Mouse (Mus musculus): ENCODE results near the gene Ppp1cb.

Ppp1cb gene

GRCm38 (mm10) chr5:32445287-32445921 is 13.2 kb upstream of the Ppp1cb start:
- peak; percentile 92 for DNase-seq

DNA sequence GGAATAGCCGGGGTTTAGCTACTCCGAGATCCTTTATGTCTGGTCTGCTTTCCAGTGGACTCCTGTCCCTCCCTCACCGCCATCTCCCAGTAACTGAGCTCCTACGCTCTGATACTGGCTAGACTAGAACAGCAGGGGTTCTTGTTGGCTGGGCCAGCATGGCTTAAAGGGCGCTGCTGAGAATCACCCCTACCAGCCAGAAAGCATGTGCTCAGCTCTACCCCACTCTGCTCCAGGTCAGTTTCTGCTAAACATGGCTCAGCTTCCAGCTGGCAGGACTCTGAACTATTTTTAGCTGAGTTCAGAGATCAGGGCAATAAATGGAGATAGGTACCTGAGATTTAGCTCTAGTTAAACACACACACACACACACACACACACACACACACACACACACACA is 12.2 kb upstream of the Ppp1cb start:
- DNase-seq = peak; percentile 54

DNA sequence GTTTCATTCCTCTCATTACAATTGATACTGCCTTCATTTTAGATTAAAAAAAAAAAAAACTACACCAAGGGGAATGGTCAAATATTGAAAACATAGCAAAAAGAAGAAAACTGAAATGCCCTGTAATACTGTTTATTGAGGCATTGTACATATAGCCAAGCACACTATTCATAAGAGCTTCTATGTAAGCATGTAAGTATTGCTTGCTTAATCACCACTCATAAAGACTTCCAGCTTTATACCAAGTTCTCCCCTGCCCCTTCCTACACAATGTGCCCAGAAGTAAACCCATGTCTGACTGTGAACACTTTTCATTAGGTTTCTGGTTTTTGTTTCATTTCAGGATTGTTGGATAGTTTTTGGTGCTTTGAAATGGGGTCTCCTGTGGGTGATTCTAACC is 11.8 kb upstream of the Ppp1cb start:
- no peak for DNase-seq

DNA sequence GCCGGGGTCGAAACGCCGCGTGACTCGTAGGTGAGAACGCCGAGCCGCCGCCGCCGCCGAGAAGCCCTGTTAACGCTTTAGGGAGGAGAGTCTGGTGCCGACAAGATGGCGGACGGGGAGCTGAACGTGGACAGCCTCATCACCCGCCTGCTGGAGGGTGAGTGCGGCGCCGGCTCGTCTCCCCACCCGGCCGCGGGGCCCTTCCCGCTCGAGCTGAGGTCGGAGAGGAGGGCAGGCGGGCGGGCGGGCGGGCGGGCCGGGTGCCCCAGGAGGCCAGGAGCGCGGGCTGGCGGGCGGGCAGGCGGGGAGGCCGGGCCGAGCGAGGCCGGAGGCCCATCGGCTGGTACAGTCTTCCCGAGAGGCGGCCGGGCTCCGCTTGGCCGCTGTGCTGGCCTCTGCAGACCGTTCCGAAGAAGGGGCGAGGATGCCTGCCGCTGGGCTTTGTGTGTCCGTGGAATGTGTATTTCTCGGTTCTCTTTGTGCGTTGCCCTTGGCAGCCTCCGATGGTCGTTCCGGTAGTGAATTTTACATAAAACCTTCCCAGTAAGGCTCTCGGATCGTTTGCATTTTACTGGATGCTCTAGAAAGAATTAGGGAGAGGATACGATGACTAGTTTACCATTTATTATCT is 723 bp downstream of the Ppp1cb start:
- no peak for DNase-seq

GRCm38 (mm10) chr5:32459882-32460751 is 1.5 kb downstream of the Ppp1cb start:
- peak; percentile 50 for DNase-seq

- no peak for DNase-seq
Measured at GRCm38 (mm10) chr5:32460973-32461372, 2.3 kb downstream of the Ppp1cb start.

DNA sequence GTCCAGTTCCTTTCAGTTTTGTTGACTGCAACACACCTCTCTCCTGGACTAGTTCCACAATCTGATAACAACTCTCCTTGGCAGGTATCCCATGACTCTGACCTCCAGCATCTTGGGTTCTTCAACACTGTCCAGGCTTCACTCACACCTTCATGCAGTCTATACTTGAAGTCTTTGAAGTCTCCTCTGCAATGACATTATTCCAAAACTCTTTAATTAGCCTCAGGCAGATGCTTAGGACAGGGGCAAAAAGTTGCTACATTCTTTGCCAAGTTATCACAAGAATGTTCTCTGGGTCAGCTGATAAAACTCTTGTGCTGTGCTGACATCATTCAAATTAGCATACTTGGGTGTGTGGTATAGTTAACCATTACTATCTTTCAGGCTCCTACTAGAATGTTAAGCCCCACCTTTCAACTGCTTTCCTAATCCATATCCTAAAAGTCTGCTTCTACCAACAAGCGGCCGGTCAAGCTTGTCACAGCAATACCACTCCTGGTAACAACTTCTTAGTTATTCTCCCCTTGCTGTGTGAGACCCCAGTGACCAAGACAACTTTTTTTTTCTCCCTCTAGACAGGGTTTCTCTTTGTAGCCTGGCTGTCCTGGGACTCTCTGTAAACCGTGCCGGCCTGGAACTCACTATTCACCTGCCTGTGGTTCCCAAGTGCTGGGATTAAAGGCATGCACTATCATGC is 13.8 kb downstream of the Ppp1cb start:
- no peak for DNase-seq

- DNase-seq = no peak
Measured at GRCm38 (mm10) chr5:32473029-32473352, 14.3 kb downstream of the Ppp1cb start.

- DNase-seq = no peak
Measured at GRCm38 (mm10) chr5:32476501-32476900, 17.9 kb downstream of the Ppp1cb start.

DNA sequence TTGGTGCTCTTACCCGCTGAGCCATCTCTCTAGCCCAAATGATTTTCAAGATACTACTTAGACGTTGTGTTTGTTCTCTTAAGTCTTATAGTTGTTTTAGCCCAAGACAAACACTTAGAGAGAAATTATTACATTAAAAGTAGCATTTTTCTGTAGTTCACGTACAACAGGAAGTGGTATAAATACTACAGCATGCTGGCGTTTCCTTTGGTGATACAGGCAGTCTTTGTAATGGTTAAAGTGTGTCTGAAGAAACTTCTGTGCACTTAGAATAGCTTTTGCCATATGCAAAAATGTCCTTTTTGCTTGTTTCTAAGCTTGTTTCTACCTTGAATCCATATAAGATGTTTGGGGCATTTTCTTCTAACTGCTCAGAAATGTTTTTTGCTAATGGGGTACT is 20.3 kb downstream of the Ppp1cb start:
- DNase-seq = no peak

DNA sequence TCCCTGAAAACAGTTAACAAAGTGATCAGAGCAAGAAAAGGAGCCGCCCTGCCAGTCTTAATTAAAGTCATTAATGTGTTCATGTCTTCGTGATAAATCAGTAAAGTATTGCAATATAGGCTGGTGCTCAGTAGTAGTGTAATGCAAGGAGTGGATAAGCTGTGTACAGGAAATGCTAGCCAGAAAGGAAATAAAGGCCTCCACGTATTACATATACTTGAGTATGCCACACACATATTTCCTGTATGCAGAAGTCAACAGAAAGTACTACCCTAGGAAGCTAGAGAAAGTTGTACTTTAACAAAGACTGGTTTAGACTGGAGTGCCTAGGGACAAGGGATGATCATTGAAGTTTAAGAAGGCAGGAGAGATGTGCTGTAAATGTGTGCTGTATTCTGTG is 26.8 kb downstream of the Ppp1cb start:
- DNase-seq = no peak

- no peak for DNase-seq
Measured at GRCm38 (mm10) chr5:32488044-32488443, 29.4 kb downstream of the Ppp1cb start.

GRCm38 (mm10) chr5:32494084-32494700 is 35.5 kb downstream of the Ppp1cb start:
- no peak for DNase-seq

- no peak for DNase-seq
Measured at GRCm38 (mm10) chr5:32508766-32509165, 50.1 kb downstream of the Ppp1cb start.

- peak; percentile 24 for DNase-seq
Measured at GRCm38 (mm10) chr5:32520381-32520780, 61.7 kb downstream of the Ppp1cb start.

DNA sequence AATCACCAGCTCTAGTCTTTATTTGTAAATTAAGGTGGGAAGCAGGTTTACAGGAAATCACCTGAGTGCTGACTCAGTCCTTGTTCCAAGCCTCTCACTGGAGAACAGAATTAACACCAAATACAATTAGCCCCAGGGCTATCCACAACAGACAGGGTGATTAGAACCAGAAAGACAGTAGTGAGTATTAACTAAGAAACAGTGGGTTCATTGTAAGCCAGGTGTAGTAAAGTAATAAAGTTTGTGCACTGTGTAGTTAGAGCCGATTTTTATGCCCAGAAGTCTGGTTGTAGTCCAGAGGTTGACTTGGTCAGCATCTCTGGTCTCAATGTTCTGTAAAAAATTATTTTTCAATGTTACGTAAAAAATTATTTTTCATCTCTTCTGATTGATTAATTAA is 90.8 kb downstream of the Ppp1cb start:
- DNase-seq = no peak

DNA sequence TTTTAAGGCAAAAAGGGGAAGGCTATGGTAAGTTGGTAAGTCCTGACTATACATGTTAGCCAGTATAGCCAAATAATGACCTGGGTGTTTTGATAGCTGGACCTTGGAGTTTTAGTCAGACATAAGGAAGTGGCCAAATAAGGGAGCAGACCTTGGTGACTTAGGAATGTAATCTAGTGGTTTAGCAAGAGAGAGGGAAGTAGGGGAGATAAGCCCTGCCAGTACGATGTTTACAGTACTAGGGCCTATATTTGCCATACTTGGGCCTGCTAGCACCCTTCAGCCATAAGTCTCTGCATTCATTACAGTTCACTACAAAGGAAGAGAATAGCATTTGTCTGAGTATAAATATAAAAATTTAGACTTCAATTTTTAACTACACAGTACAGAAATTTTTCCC is 106.1 kb downstream of the Ppp1cb start:
- no peak for DNase-seq
